Mouse (Mus musculus) MEL-GATA-1-ER (cell line): ENCODE data around the gene Clstn2.

Source experiments
- DNase-seq: peaks from one replicate; pipeline ENCODE4 v3.0.0-alpha.2; 2012; ENCODE audit warnings: low read depth; ENCODE audit errors: extremely low read depth

The Clstn2 gene

DNA sequence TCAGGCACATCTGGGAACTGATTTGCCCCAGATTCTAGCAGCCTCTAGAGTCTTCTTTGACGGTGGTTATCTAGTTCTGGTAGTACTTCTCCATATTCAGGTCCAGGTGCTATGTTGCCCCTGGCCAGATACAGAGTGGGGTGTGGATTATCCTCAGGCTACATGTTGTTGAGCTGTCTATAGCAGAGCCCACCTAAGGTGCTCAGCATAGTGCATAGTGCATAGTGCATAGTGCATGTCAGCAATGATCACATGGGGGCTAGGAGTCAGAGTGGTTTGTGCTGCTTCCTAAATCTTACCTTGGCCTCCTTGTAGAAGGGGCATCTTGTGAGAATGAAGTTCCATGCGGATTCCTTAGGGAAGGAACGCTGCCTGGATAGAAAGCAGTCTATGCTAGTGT is 556.5 kb downstream of the Clstn2 start:
- DNase-seq = no peak

DNA sequence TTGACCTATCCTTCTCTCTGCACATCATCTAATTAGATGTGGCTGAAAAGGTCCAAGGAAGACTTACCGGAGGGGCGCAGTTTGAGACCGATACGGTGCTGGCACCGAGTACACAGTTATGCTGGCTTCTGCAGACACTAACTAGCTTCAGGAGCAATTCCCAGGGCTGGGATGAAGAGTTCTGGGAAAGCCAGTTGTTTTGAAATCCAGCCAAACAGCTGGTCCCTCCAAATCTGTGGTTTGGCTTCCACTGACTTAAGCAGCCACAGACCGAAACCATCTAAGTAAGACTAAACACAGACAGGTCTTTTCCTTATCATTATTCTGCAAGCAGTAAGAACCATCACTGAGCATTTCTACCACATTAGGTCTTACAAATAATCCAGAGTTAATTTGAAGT is 558.1 kb downstream of the Clstn2 start:
- DNase-seq = no peak

DNA sequence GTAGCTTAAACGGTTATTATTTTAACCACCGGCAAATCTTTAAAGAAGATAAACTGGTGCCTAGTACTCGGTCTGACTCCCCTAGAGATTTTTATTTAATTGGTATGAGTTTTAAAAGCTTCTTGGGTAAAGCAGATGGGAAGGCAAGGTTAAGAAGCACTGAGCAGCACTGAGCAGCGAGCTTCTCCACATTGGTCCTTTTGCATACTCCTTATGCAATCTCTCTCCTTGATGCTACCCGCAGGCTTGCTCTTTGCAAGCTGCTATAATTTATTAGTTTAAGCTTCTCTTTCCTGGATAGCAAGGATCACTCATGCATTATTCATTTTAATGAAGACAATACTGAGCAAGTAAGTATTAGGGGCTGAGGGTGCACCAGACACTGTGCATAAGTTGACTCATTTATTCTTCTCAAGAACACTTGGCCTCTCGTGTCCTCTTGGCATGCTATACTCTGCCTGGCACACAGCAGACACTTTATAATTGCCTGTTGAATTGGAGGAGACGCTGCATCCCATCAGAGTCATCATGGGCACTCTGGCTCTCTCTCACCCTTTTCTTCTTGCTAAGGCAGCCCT is 561.9 kb downstream of the Clstn2 start:
- no peak for DNase-seq

DNA sequence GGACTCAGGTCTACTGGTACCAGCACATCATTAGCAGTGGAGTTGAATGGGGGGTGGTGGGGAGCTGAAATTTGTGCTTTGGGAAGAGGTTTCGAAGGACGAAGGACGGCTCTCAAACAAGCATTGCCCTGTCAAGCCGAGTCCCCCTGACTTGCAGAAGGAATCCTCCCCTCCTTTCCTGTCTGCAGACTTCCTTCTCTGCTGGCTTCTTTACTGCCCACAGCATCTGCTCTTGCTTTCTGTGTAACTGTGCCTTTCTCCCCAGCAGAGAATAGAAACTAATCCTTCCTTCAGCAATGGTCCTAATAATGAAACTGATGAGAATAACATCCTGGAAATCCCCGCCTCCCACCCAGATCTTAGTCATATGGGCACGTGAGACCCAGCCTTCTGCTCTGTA is 572.5 kb downstream of the Clstn2 start:
- DNase-seq = no peak

DNA sequence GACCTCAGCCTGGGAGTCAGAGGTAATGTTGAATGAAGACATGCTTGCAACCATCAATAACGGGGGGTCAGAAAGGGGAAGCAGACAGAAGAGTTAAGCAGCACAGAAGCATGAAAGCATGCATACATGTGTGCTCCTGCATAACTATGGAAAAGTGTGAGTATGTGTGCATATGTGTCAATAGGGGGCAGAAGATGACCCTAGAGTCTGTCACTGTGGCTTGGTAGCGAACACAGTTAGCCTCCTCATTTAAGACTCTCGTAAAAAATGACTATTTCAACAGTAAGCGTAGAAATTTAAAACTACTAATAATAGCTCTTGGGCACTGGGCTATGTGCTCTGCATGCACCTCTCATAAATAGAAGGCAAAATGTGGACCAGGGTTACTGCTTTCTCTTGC is 573.2 kb downstream of the Clstn2 start:
- no peak for DNase-seq

DNA sequence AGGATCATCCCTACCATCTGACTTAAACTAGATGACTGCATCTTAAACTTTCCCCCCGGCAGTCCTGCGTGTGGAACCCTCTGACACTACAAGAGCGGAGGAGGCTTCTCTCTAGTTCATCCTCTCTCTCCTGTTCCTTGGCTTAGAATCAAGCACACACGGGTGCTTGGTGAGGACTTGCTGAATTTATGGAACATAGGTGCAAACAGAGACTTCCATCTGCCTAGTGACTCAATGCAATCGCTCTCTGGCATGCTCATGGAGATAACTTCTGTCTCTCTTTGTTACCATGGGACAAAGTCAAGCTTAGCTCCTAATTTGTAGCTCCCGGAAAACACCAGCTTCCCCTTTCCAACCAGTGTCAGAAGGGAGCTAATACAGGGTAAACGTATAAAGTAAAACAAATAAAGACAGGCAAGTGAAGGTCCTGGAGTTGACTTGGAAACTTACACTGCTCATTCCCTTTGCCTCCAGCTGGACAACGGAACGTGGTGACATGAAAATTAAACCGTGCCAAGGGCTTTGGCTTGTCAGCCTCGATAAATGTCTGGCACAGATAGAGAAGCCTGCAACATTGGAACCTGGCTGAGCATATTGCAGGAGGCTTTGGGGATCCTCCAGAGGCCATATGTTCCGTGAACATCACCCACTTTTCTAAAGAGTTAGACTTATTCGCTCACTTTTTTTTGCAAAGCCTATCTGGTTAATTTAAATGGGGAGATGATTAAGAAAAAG is 583.5 kb downstream of the Clstn2 start:
- no peak for DNase-seq

DNA sequence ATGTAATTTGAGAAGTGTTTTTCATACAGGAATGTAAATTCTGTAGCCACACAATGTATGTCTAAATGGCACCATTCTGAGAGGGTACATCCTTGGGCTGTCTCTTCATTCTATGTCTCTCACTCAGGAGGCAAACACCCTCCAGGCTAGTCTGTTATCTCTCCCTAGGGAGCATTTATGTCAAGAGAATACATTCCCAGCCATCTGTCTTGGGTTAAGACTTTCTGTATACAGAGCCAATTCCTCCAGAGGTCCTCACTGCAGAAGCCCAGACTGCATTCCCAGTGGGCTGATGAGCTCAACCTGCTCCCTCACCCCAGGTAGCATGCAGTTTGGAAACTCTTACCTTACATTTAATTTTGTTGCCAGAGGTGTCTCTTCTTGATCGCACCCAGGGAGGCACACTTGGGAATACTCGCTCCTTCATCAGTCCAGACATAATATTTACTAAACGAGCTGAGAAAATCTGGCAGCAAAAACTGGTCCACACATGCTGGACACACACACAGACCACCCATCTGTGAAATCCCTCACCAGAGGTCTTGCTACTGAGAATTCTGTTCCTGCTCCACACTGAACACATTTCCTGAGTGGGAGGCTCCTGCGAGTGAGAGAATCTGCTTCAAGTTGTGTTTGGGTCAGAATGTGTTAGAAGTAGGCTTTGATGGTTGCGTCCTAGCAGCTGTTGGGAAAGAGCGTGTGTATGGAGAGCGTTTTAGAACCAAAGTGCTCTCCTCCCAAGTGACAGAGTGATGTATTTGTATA is 592.9 kb downstream of the Clstn2 start:
- no peak for DNase-seq

DNA sequence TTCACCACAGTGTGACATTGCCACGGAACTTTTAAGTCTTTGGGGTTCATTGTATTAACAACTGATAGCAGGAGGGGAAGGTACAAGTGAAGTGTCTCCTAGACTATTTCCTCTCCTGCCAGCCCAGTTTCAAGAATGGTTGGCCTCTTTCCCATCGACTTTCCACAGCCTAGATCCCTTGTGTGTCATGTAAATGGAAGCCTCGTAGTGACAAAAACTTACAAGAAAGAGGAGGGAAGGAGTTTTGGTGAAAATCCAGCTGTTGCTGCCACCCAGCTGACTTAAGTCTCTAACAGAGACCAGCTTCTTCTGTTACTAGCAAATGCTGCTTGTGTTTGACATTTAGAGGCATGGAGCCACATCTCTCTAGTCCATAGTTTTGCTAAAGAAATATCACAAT is 598.3 kb downstream of the Clstn2 start:
- DNase-seq = no peak

DNA sequence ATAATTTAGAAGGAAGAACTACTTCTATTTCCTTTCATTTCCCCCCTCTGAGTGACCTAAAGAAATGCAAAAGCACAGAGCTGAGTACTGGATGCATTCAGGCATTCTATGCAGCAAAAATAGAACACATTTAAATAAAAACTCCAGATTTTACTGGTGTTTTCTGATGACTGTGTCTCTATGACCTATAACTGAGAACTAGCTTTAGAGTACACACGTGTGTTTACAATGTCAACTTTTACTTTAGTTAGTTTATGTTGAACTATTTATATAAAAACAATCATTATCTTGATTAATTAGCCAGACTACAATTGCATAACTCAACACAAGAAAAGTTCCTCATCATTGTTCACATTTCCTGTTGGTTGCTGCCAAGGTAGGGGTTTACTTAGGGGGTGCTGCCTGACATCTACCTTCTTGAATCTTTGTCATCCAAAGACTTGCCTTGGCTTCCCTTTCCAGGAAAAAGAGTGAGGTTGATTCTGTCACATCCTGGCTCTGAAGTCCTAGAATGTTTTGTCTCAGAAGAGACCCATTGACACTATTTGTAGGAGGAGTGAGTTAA is 603.0 kb downstream of the Clstn2 start:
- DNase-seq = no peak

DNA sequence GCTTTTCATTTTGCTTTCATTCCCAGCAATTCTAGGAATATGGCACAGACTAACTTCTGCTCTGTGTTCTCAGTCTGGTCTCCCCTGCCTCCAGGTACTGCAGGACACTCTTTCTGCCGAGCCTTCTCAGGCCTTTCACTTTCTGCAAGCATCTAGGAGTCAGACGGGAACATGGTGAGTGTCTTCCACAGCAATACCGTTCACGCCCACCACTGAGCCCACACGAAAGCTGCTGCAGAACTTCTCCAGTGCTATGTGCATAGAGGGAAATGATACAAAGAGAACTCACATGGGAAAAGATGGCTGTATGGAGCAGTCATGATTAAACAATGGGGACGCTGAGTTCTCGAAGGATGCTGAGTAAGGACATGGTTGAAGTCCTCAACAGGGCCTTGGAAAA is 604.9 kb downstream of the Clstn2 start:
- no peak for DNase-seq

DNA sequence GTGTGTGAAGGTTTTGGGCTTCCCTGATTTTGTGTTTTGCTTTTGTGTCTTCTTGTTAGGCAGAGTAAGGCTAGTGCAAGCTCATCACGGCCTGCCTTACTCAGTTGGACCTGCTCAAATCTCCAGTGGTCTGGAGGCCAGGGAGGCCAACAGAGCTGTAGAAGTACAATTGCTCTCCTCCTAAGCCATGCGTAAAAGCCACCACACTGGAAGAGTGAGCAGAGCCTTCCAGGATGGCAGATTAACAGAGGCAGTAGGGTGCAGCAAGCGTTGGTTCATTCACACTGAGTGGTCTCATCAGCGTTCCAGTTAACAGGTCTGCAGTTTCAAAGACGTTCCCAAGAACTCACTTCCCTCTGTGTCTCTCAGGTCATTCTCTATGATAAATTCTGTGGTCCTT is 612.1 kb downstream of the Clstn2 start:
- no peak for DNase-seq

DNA sequence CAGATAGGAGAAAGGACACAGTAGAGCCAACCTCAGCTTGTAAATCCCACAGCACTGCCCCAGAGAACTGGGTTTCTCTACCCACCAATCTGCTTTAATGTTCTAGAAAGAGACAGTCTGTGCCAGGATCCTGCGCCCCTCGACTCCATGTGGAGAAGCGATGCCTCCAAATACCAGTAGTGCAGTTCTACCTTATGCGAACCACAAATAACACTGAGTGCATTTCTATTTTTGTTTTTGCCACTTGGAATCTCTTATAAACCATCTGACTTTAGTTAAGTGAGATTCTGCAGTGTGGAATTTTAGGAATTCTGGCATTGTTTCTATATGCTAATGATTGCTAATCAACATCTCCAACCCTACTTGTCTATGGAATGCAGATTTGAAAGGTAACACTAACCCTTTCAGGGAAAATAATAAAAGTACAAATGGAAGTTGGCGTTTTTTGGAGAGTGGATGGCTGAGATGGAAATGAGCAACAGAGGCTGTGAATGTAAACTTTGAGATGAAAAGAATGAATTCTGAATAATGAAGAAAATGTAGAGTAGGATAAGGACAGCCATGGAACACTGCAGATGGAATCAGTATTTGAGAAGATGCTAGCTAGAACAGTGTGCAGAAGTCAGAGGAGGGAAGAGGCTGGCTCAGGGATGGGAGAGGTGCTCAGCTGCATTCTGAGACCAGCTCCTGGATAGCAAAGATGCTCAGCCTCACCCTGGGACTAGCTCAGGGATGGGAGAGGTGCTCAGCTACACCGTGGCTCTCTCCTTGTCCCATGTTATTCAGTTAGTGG is 617.9 kb downstream of the Clstn2 start:
- DNase-seq = no peak

DNA sequence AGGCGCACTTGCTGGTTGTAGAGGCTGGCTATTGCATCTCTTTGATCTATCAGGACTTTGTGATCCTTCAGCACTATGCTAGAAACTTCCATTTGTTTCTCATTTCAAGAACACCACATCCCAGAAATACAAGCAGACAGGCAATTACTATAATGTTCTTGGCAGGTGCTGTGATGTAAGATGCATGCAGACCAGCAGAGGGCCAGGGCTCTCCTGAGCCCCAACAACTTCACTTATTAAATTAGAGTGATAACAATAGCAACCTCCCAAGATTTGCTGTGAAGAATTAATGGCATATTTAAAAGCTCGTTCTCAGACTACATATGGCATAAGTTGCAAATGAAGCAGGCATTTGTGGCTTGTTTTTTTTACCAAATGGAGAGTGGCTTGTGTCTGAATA is 624.8 kb downstream of the Clstn2 start:
- DNase-seq = no peak
